Mouse (Mus musculus) forebrain, embryonic 11.5 days (tissue): ENCODE measurements around the gene Rorc. TPM values are rescaled to one million over a fixed set of nuclear protein-coding genes. Genes with fewer than 3 reads are reported as not detected.

Experiments used
- ATAC-seq: fragments of 200-750 bp; cut with Nextera tagmentation; replicated peaks from 2 replicates; pipeline ENCODE4 v1.8.0; 2017; ENCODE audit warnings: moderate TSS enrichment; ENCODE audit not compliant: low FRiP score
- DNase-seq: peaks from one replicate; pipeline ENCODE4 v3.0.0-alpha.2; 2017; ENCODE audit warnings: low spot score
- H3K27ac ChIP-seq: fragments of 300-500 bp; sonication (generic); 2 replicates; pipeline ENCODE4 v1.5.1; 2014; ENCODE audit warnings: low read depth, low read length
- H3K27me3 ChIP-seq: fragments of 300-500 bp; sonication (generic); 2 replicates; pipeline ENCODE4 v1.6.1; 2014; ENCODE audit warnings: mild to moderate bottlenecking, low read length, mixed read lengths; ENCODE audit not compliant: control insufficient read depth, insufficient read depth
- H3K36me3 ChIP-seq: fragments of 300-500 bp; sonication (generic); 2 replicates; pipeline ENCODE4 v1.6.1; 2014; ENCODE audit warnings: mild to moderate bottlenecking, low read length, moderate library complexity, mixed read lengths; ENCODE audit not compliant: control insufficient read depth, insufficient read depth
- H3K4me1 ChIP-seq: fragments of 300-500 bp; sonication (generic); replicated peaks from 2 replicates; pipeline ENCODE4 v1.6.1; 2014; ENCODE audit warnings: low read length, mixed read lengths; ENCODE audit not compliant: control insufficient read depth, insufficient read depth
- H3K4me2 ChIP-seq: fragments of 300-500 bp; sonication (generic); 2 replicates; pipeline ENCODE4 v1.6.1; 2014; ENCODE audit warnings: low read depth, mild to moderate bottlenecking, low read length, moderate library complexity, mixed read lengths; ENCODE audit not compliant: severe bottlenecking
- H3K4me3 ChIP-seq: fragments of 300-500 bp; sonication (generic); 2 replicates; pipeline ENCODE4 v1.5.1; 2014; ENCODE audit warnings: low read depth, low read length
- H3K9ac ChIP-seq: fragments of 300-500 bp; sonication (generic); 2 replicates; pipeline ENCODE4 v1.6.1; 2014; ENCODE audit warnings: low read length
- H3K9me3 ChIP-seq: fragments of 300-500 bp; sonication (generic); 2 replicates; pipeline ENCODE4 v1.6.1; 2016; ENCODE audit warnings: low read length, mixed read lengths; ENCODE audit not compliant: control insufficient read depth
- WGBS: fragments of 180-500 bp; shearing (Covaris S2); extraction: QIAGEN DNeasy Blood & Tissue Kit; methylation state at CpG from one replicate; pipeline ENCODE4 v1.1.7; 2014; 5-methylcytosine and 5-hydroxymethylcytosine counted together
- polyA plus RNA-seq: library from polyadenylated mRNA; unstranded; fragments of >200 nt; fragmentation: Nextera tagmentation; extraction: Ambion mirVana; gene quantifications from 2 replicates; pipeline ENCODE4 v1.2.1, GENCODE M21; 2014

Rorc gene
- polyA plus RNA-seq, 1 experiment from 2014 or later, result 0.60 TPM

DNA sequence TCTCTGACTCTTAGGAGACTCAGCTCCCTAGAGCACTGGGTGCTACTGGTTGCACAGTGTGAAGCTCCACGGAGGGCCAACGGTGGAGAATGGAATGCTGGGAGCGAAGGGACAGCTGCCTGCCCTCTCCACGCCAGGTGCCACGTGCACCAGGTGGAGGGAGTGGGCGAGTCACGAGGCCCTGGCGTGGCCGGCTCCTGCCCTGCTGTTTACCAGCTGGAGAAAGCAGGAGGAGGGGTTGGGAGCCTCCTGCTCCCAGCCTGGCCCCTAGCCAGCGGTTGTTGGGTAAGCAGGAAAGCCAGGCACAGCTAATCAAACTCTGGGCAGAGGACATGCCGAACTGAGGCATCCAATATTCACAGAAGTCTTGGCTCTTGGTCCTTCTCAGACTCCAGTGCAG, 957 bp upstream of the Rorc start:
- DNase-seq (no peak), ATAC-seq (no peak; the same call in 1 of the 2 replicates)
- Histone ChIP-seq H3K27me3 (peaks cover 4% of the 10 kb centered on the region; the same call in 1 of the 2 replicates), H3K4me3 (no peak overlapping the region), H3K4me2 (peak overlapping the region; percentile 12; the same call in 1 of the 2 replicates), H3K36me3 (no peaks in the 10 kb centered on the region), H3K9me3 (no peaks in the 10 kb centered on the region), H3K9ac (no peak overlapping the region), H3K27ac (no peak overlapping the region), H3K4me1 (peaks cover 15% of the 10 kb centered on the region)
- 8% methylated on average over 11 of the region's 11 CpGs for WGBS

DNA sequence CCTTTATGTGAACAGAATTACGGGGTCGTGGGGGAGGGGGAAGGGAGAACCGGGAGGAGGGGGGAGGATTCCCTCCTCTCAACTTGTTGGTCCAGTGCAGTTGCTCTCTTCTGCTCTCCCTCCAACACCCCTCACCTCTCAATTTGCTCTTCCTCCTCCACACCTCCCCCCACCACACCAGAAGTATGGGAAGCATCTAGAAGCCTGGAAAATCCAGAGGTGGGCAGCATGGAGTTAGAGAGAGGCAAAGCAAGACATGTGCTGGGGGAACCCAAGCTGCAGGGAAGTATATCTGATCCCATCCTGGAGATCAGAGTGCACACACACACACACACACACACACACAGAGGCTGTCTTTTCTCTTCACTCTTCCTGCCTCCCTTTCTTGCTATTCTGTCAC, 556 bp upstream of the Rorc start:
- ATAC-seq (no peak), DNase-seq (no peak)
- Histone ChIP-seq H3K4me2 (no peak overlapping the region), H3K9ac (no peak overlapping the region), H3K9me3 (no peaks in the 10 kb centered on the region), H3K27me3 (peaks cover 4% of the 10 kb centered on the region; the same call in 1 of the 2 replicates), H3K4me1 (peaks cover 15% of the 10 kb centered on the region), H3K36me3 (no peaks in the 10 kb centered on the region), H3K4me3 (no peak overlapping the region), H3K27ac (no peak overlapping the region)
- WGBS, result 0% methylated on average over 3 of the region's 3 CpGs

DNA sequence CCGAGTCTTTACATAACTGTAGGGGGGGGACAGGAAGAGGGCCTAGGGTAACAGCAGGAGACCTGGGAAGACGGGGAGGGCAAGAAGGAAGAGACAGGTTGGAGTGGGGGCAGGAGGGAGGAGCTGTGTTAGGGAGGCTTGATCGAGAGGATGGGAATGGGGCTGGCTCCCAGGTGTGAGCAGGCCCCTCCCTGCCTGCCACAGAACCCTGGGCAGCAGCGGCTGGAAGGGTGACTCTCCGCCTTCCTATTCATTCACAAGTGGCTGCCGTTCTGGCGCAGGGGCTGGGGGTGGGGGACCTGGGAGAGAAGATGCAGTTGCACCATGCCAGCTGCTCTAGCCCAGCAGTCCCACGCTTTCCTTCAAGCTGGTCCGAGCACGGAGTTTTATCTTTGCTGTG, 496 bp downstream of the Rorc start:
- Histone ChIP-seq H3K27ac (no peak overlapping the region), H3K4me2 (peak overlapping the region; percentile 43), H3K9me3 (no peaks in the 10 kb centered on the region), H3K9ac (peak overlapping the region; percentile 16), H3K4me3 (peak overlapping the region; percentile 7; the same call in 1 of the 2 replicates), H3K27me3 (peaks cover 4% of the 10 kb centered on the region; the same call in 1 of the 2 replicates), H3K4me1 (peaks cover 15% of the 10 kb centered on the region), H3K36me3 (no peaks in the 10 kb centered on the region)
- 4% methylated on average over 10 of the region's 10 CpGs for WGBS
- no peak for DNase-seq
- peak; percentile 50; the same call in 1 of the 2 replicates for ATAC-seq

DNA sequence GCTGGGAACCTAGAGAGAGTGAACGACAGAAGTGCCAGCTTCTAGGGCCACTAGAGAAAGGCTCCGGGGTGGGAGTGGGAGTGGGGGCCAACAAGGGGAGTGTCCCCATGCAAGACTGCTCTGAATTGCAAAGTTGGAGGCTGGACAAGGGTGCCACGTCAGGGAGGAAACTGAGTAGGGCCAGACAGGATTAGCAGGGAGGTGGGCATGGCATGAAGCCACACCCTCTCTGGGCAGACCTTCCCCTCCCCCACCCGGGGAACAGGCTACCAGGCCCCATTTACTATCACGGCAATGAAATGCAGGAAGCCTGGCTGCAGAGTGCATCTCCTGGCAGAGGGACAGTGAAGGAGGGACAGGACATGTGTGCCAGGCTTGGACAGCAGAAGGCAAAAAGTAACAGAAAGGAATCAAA, 1.0 kb downstream of the Rorc start:
- Histone ChIP-seq H3K36me3 (no peaks in the 10 kb centered on the region), H3K9ac (peak overlapping the region; percentile 16; the same call in 1 of the 2 replicates), H3K27me3 (peaks cover 4% of the 10 kb centered on the region; the same call in 1 of the 2 replicates), H3K4me2 (peak overlapping the region; percentile 43; the same call in 1 of the 2 replicates), H3K9me3 (no peaks in the 10 kb centered on the region), H3K4me1 (peaks cover 15% of the 10 kb centered on the region), H3K27ac (no peak overlapping the region), H3K4me3 (peak overlapping the region; percentile 7; the same call in 1 of the 2 replicates)
- peak; percentile 61 for ATAC-seq
- DNase-seq, result no peak
- WGBS, result 0% methylated on average over 5 of the region's 5 CpGs

DNA sequence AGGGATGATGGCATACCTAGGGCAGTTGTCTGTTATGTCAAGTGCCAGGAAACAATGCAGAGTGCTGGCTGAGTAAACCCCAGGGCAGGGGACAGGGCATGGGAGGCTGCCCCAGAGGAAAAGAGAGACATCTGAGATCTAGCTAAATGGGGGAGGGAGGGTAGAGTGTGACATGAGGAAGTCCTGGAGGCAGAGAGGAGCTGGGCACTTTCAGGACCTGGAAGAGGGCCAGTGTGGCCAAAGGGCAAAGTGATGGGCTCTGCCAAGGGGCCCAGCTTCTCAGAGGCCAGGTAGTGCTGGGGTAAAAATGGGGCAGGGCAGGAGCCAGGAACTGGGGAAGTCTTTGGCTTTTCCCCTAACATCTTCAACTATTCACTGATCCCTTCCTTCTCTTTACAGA, 2.0 kb downstream of the Rorc start:
- no peak overlapping the region for H3K27ac ChIP-seq
- peaks cover 4% of the 10 kb centered on the region; the same call in 1 of the 2 replicates for H3K27me3 ChIP-seq
- H3K4me3 ChIP-seq, result no peak overlapping the region

DNA sequence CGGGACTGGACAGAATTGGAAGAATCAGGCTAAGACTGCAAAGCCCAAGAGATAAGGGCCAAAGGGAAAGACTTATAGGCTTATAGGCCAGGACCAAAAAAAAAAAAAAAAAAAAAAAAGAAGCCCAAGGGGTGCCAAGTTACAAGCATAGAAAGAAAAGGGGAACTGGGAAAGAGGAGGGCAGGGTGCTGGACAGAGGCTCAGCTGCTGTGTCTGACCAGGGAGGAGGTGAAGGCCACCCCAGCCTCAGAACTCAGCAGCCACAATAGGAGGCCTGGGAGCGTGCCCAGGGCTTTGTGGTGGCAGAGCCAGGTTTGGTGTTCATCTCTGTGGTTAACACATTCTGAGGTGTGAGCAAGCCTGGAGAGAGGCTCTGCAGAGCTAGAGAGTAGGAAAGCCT, 2.6 kb downstream of the Rorc start:
- Histone ChIP-seq H3K27ac (no peak overlapping the region), H3K4me1 (peaks cover 15% of the 10 kb centered on the region), H3K4me3 (no peak overlapping the region), H3K27me3 (peaks cover 4% of the 10 kb centered on the region; the same call in 1 of the 2 replicates), H3K9me3 (no peaks in the 10 kb centered on the region), H3K4me2 (no peak overlapping the region), H3K36me3 (no peaks in the 10 kb centered on the region), H3K9ac (no peak overlapping the region)
- DNase-seq (no peak), ATAC-seq (no peak)
- WGBS, result 44% methylated on average over 2 of the region's 2 CpGs

More for the DNA sequence above, 2.0 kb downstream of the Rorc start:
- Histone ChIP-seq H3K9ac (no peak overlapping the region), H3K4me2 (no peak overlapping the region), H3K36me3 (no peaks in the 10 kb centered on the region), H3K4me1 (peaks cover 15% of the 10 kb centered on the region), H3K9me3 (no peaks in the 10 kb centered on the region)
- ATAC-seq (no peak), DNase-seq (no peak)

DNA sequence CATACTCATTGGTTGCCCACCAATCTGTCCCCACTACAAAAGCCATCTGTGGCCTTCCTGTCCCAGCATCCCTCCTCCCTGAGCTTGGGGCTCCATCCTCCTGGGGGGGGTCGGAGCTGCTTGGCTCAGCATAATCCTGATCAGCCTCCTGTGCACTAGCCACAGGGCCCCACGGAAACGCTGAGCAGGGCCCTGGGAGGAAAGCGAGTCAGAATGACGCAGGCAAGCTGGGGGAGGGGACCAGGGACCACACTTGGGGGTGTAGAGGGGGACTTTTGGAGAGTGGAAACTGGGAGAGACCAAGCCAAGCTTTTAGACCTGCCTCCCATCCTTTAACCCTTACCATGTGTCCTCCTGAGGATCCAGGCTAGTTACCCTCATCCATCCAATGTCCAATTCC, 3.3 kb downstream of the Rorc start:
- peaks cover 4% of the 10 kb centered on the region; the same call in 1 of the 2 replicates for H3K27me3 ChIP-seq

DNA sequence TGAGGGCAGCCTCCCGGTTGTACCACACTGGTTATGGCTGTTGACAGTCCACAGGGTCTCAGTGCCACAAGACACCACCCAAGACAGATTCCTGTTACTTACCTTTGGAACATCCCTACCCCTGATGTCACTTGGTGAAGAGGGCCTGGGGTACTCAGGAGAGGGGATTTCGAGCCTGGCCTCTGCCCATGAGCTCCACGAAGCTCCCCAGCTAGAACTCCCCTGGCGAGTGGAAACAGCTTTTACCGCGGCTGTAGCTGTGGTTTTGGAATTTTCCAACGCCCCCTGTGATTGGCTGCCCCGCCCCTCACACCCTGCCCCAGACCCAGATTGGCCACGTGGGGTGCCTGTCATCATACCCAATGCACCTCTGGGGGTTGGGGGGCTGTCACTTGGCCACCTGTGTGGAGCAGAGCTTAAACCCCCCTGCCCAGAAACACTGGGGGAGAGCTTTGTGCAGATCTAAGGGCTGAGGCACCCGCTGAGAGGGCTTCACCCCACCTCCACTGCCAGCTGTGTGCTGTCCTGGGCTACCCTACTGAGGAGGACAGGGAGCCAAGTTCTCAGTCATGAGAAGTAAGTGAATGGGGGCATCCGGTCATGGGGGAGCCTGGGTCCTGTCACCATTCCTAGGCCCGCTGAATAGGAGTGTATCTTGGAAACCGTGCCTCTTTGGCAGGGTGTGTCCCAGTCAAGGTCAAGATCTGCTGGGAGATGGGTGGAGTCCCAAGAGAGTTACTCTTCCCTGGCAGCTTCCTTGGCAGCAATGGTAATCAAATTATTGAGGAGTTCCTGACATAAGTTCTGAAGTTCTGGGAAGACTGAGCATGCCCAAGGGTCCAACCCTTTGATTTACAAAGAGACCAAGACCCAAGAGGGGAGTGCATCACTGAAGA, 4.7 kb downstream of the Rorc start:
- WGBS, result 26% methylated on average over 13 of the region's 13 CpGs
- ATAC-seq, result no peak

More for the DNA sequence above, 3.3 kb downstream of the Rorc start:
- H3K4me2 ChIP-seq, result no peak overlapping the region
- no peak overlapping the region for H3K9ac ChIP-seq
- 50% methylated on average over 5 of the region's 5 CpGs for WGBS
- H3K27ac ChIP-seq, result no peak overlapping the region
- H3K9me3 ChIP-seq, result no peaks in the 10 kb centered on the region
- ATAC-seq (no peak), DNase-seq (no peak)
- no peaks in the 10 kb centered on the region for H3K36me3 ChIP-seq
- peaks cover 15% of the 10 kb centered on the region for H3K4me1 ChIP-seq
- no peak overlapping the region for H3K4me3 ChIP-seq

More for the DNA sequence above, 4.7 kb downstream of the Rorc start:
- H3K9ac ChIP-seq, result no peak overlapping the region
- peaks cover 4% of the 10 kb centered on the region; the same call in 1 of the 2 replicates for H3K27me3 ChIP-seq
- H3K4me2 ChIP-seq, result no peak overlapping the region
- H3K4me1 ChIP-seq, result peaks cover 12% of the 10 kb centered on the region
- DNase-seq, result no peak
- no peak overlapping the region for H3K27ac ChIP-seq
- no peak overlapping the region for H3K4me3 ChIP-seq
- no peaks in the 10 kb centered on the region for H3K9me3 ChIP-seq
- H3K36me3 ChIP-seq, result no peaks in the 10 kb centered on the region
